Mouse (Mus musculus) liver, embryonic 11.5 days (tissue): ENCODE data around the gene Mcat. TPM values are rescaled to one million over a fixed set of nuclear protein-coding genes. Genes with fewer than 3 reads are reported as not detected.

Source experiments
- ATAC-seq: fragments of 200-750 bp; cut with Nextera tagmentation; replicated peaks from 2 replicates; pipeline ENCODE4 v1.8.0; 2017; ENCODE audit warnings: moderate number of reproducible peaks, mild to moderate bottlenecking, moderate TSS enrichment, moderate library complexity; ENCODE audit not compliant: low FRiP score
- DNase-seq: peaks from one replicate; pipeline ENCODE4 v3.0.0-alpha.2; 2017; ENCODE audit warnings: low spot score
- H3K27ac ChIP-seq: fragments of 300-500 bp; sonication (generic); 2 replicates; pipeline ENCODE4 v1.5.1; 2014; ENCODE audit warnings: mild to moderate bottlenecking, low read depth, low read length, control low read depth
- H3K27me3 ChIP-seq: fragments of 300-500 bp; sonication (generic); replicated peaks from 2 replicates; pipeline ENCODE4 v1.6.1; 2014; ENCODE audit warnings: low read length, mixed read lengths; ENCODE audit not compliant: control insufficient read depth, insufficient read depth
- H3K36me3 ChIP-seq: fragments of 300-500 bp; sonication (generic); 2 replicates; pipeline ENCODE4 v1.6.1; 2014; ENCODE audit warnings: mild to moderate bottlenecking, low read length, moderate library complexity, mixed read lengths; ENCODE audit not compliant: control insufficient read depth, insufficient read depth
- H3K4me1 ChIP-seq: fragments of 300-500 bp; sonication (generic); replicated peaks from 2 replicates; pipeline ENCODE4 v1.6.1; 2014; ENCODE audit warnings: low read length, mixed read lengths; ENCODE audit not compliant: control insufficient read depth, insufficient read depth
- H3K4me2 ChIP-seq: fragments of 300-500 bp; sonication (generic); 2 replicates; pipeline ENCODE4 v1.6.1; 2014; ENCODE audit warnings: mild to moderate bottlenecking, control low read depth, moderate library complexity
- H3K4me3 ChIP-seq: fragments of 300-500 bp; sonication (generic); 2 replicates; pipeline ENCODE4 v1.5.1; 2014; ENCODE audit warnings: low read depth, low read length, control low read depth
- H3K9ac ChIP-seq: fragments of 300-500 bp; sonication (generic); 2 replicates; pipeline ENCODE4 v1.6.1; 2014; ENCODE audit warnings: low read depth, low read length, control low read depth
- H3K9me3 ChIP-seq: fragments of 300-500 bp; sonication (generic); 2 replicates; pipeline ENCODE4 v1.6.1; 2016; ENCODE audit warnings: low read length, inconsistent platforms, mixed read lengths; ENCODE audit not compliant: control insufficient read depth
- WGBS: fragments of 180-500 bp; shearing (Covaris S2); extraction: QIAGEN DNeasy Blood & Tissue Kit; methylation state at CpG from one replicate; pipeline ENCODE4 v1.1.7; 2014; 5-methylcytosine and 5-hydroxymethylcytosine counted together
- polyA plus RNA-seq: library from polyadenylated mRNA; unstranded; fragments of >200 nt; fragmentation: Nextera tagmentation; extraction: Ambion mirVana; gene quantifications from 2 replicates; pipeline ENCODE4 v1.2.1, GENCODE M21; 2014

The Mcat gene
- polyA plus RNA-seq, 1 experiment from 2014 or later, result 39.3 TPM

- H3K9me3 ChIP-seq, result peaks cover 10% of the 10 kb centered on the region
- no peak overlapping the region for H3K27ac ChIP-seq
- peaks cover 12% of the 10 kb centered on the region for H3K4me1 ChIP-seq
- no peaks in the 10 kb centered on the region for H3K27me3 ChIP-seq
- no peak overlapping the region for H3K4me3 ChIP-seq
- no peak for DNase-seq
- peaks cover 72% of the 10 kb centered on the region for H3K36me3 ChIP-seq
- no peak overlapping the region for H3K4me2 ChIP-seq
- ATAC-seq, result no peak
- no peak overlapping the region for H3K9ac ChIP-seq
- WGBS, result 89% methylated on average over 6 of the region's 6 CpGs
Measured at GRCm38 (mm10) chr15:83584741-83585220, 21.2 kb upstream of the Mcat start.

GRCm38 (mm10) chr15:83583419-83584156, 20.0 kb upstream of the Mcat start:
- Histone ChIP-seq H3K36me3 (peaks cover 81% of the 10 kb centered on the region), H3K27me3 (no peaks in the 10 kb centered on the region), H3K4me1 (peaks cover 12% of the 10 kb centered on the region), H3K9me3 (peaks cover 10% of the 10 kb centered on the region), H3K9ac (no peak overlapping the region), H3K27ac (no peak overlapping the region; the same call in 1 of the 2 replicates), H3K4me3 (no peak overlapping the region), H3K4me2 (peak overlapping the region; percentile 43)
- WGBS, result 67% methylated on average over 8 of the region's 8 CpGs
- DNase-seq, result no peak
- peak; percentile 79 for ATAC-seq

GRCm38 (mm10) chr15:83582931-83583330, 19.3 kb upstream of the Mcat start:
- Histone ChIP-seq H3K4me2 (no peak overlapping the region), H3K27me3 (no peaks in the 10 kb centered on the region), H3K9me3 (peaks cover 10% of the 10 kb centered on the region), H3K36me3 (peaks cover 78% of the 10 kb centered on the region), H3K9ac (no peak overlapping the region), H3K4me1 (peaks cover 12% of the 10 kb centered on the region), H3K27ac (no peak overlapping the region), H3K4me3 (no peak overlapping the region)
- 84% methylated on average over 4 of the region's 4 CpGs for WGBS
- ATAC-seq, result no peak
- no peak for DNase-seq

- Histone ChIP-seq H3K4me2 (no peak overlapping the region), H3K36me3 (peaks cover 51% of the 10 kb centered on the region), H3K9me3 (no peaks in the 10 kb centered on the region), H3K27ac (no peak overlapping the region), H3K4me3 (no peak overlapping the region), H3K4me1 (no peaks in the 10 kb centered on the region), H3K27me3 (no peaks in the 10 kb centered on the region), H3K9ac (no peak overlapping the region)
- DNase-seq, result no peak
- 92% methylated on average over 9 of the region's 9 CpGs for WGBS
- ATAC-seq, result no peak
Measured at GRCm38 (mm10) chr15:83576651-83577050, 13.1 kb upstream of the Mcat start.

GRCm38 (mm10) chr15:83575543-83575942, 12.0 kb upstream of the Mcat start:
- Histone ChIP-seq H3K9me3 (no peaks in the 10 kb centered on the region), H3K4me3 (no peak overlapping the region), H3K27me3 (no peaks in the 10 kb centered on the region), H3K9ac (no peak overlapping the region), H3K4me2 (no peak overlapping the region), H3K27ac (no peak overlapping the region), H3K36me3 (peaks cover 40% of the 10 kb centered on the region), H3K4me1 (no peaks in the 10 kb centered on the region)
- WGBS, result 90% methylated on average over 8 of the region's 8 CpGs
- ATAC-seq, result no peak
- no peak for DNase-seq

- H3K36me3 ChIP-seq, result peaks cover 36% of the 10 kb centered on the region
- DNase-seq, result no peak
- WGBS, result 78% methylated on average over 6 of the region's 6 CpGs
Measured at GRCm38 (mm10) chr15:83574731-83575351, 11.3 kb upstream of the Mcat start.

GRCm38 (mm10) chr15:83573606-83574005, 10.0 kb upstream of the Mcat start:
- Histone ChIP-seq H3K9me3 (no peaks in the 10 kb centered on the region), H3K4me3 (no peak overlapping the region), H3K4me2 (no peak overlapping the region), H3K27ac (no peak overlapping the region), H3K4me1 (no peaks in the 10 kb centered on the region), H3K9ac (no peak overlapping the region), H3K36me3 (peaks cover 25% of the 10 kb centered on the region), H3K27me3 (no peaks in the 10 kb centered on the region)
- 93% methylated on average over 12 of the region's 12 CpGs for WGBS
- ATAC-seq, result no peak
- DNase-seq, result no peak

More at GRCm38 (mm10) chr15:83574731-83575351, 11.3 kb upstream of the Mcat start:
- ATAC-seq, result no peak
- Histone ChIP-seq H3K4me3 (no peak overlapping the region), H3K27ac (no peak overlapping the region), H3K4me2 (no peak overlapping the region), H3K9me3 (no peaks in the 10 kb centered on the region), H3K4me1 (no peaks in the 10 kb centered on the region), H3K9ac (no peak overlapping the region), H3K27me3 (no peaks in the 10 kb centered on the region)

- Histone ChIP-seq H3K36me3 (peaks cover 22% of the 10 kb centered on the region), H3K4me3 (no peak overlapping the region), H3K9ac (no peak overlapping the region), H3K9me3 (no peaks in the 10 kb centered on the region), H3K4me2 (no peak overlapping the region), H3K4me1 (no peaks in the 10 kb centered on the region), H3K27ac (no peak overlapping the region), H3K27me3 (no peaks in the 10 kb centered on the region)
- WGBS, result 81% methylated on average over 4 of the region's 4 CpGs
- DNase-seq (no peak), ATAC-seq (no peak)
Measured at GRCm38 (mm10) chr15:83572132-83572531, 8.5 kb upstream of the Mcat start.

- no peak for DNase-seq
- no peak overlapping the region for H3K4me3 ChIP-seq
- no peak for ATAC-seq
- no peaks in the 10 kb centered on the region for H3K9me3 ChIP-seq
- H3K9ac ChIP-seq, result no peak overlapping the region
- no peak overlapping the region for H3K4me2 ChIP-seq
- no peaks in the 10 kb centered on the region for H3K27me3 ChIP-seq
- H3K36me3 ChIP-seq, result peaks cover 21% of the 10 kb centered on the region
- WGBS, result 89% methylated on average over 5 of the region's 5 CpGs
- no peak overlapping the region for H3K27ac ChIP-seq
- peaks cover 3% of the 10 kb centered on the region; the same call in 1 of the 2 replicates for H3K4me1 ChIP-seq
Measured at GRCm38 (mm10) chr15:83571636-83572035, 8.0 kb upstream of the Mcat start.
